Mouse (Mus musculus): ENCODE measurements around the gene Mcam.
A peak's percentile ranks its signal among the peaks of the same experiment; 100 is the strongest.

Mcam gene

GRCm38 (mm10) chr9:44134101-44134850, at the start of gene Mcam:
TSS of gene Mcam (plus strand) at chr9:44134469.
- peak; percentile 77 for DNase-seq

GRCm38 (mm10) chr9:44084659-44085229, 49.5 kb upstream of the Mcam start:
- peak; percentile 98 for DNase-seq

GRCm38 (mm10) chr9:44085276-44085675, 49.0 kb upstream of the Mcam start:
- no peak for DNase-seq

- peak; percentile 91 for DNase-seq
These were observed 48.3 kb upstream of the Mcam start for GRCm38 (mm10) chr9:44085741-44086665.

- peak; percentile 76 for DNase-seq
These were observed 47.3 kb upstream of the Mcam start for GRCm38 (mm10) chr9:44086960-44087359.

GRCm38 (mm10) chr9:44087761-44088455, 46.4 kb upstream of the Mcam start:
- peak; percentile 65 for DNase-seq

GRCm38 (mm10) chr9:44088877-44089608, 45.2 kb upstream of the Mcam start:
- no peak for DNase-seq

- peak; percentile 86 for DNase-seq
These were observed 40.4 kb upstream of the Mcam start for GRCm38 (mm10) chr9:44093612-44094503.

GRCm38 (mm10) chr9:44094737-44095136, 39.5 kb upstream of the Mcam start:
- no peak for DNase-seq

GRCm38 (mm10) chr9:44095781-44096180, 38.5 kb upstream of the Mcam start:
- no peak for DNase-seq

- peak; percentile 58 for DNase-seq
These were observed 37.7 kb upstream of the Mcam start for GRCm38 (mm10) chr9:44096536-44096935.

- DNase-seq, result no peak
These were observed 32.8 kb upstream of the Mcam start, which contains the start of gene Mfrp for GRCm38 (mm10) chr9:44101490-44101889. TSS of gene Mfrp (plus strand) at chr9:44101729.

GRCm38 (mm10) chr9:44104881-44105280, 29.4 kb upstream of the Mcam start:
- no peak for DNase-seq

GRCm38 (mm10) chr9:44105781-44106180, 28.5 kb upstream of the Mcam start:
- DNase-seq, result no peak

GRCm38 (mm10) chr9:44106182-44106581, 28.1 kb upstream of the Mcam start:
- no peak for DNase-seq

GRCm38 (mm10) chr9:44106596-44106995, 27.7 kb upstream of the Mcam start:
- no peak for DNase-seq

- DNase-seq, result peak; percentile 82
These were observed 27.2 kb upstream of the Mcam start, which contains the start of gene C1qtnf5 for GRCm38 (mm10) chr9:44107110-44107509. TSS of gene C1qtnf5 (plus strand) at chr9:44107245.

GRCm38 (mm10) chr9:44107557-44108179, 26.6 kb upstream of the Mcam start:
- no peak for DNase-seq

GRCm38 (mm10) chr9:44108269-44109055, 25.8 kb upstream of the Mcam start:
- no peak for DNase-seq
